Mouse (Mus musculus): ENCODE measurements around the gene Ptprn2. TPM values are rescaled to one million over a fixed set of nuclear protein-coding genes. Genes with fewer than 3 reads are reported as not detected.

Gene Ptprn2
- polyA plus RNA-seq, 1 experiment from 2014 or later = 0.79 TPM

DNA sequence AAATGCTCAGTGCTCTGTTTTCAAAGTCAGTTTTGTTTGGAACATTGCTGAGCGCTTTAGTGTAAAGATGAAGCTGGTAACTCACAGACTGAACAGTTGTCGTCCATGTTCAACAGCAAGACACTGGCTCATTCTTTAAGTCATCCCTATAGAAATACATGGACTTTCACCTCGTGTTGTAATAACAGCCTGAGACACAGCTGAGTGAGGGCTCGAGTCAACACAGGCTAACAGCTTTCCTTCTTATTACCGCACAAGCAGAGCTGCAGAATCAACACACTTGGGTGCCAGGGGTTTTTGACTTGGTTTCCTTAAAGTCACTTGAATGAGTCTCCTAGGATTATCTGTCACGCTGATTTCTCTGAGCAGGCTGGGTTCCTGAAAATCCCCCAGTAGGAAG, 744.8 kb downstream of the Ptprn2 start:
- WGBS = 78% methylated on average over 6 of the region's 6 CpGs
- no peaks in the 10 kb centered on the region for H3K36me3 ChIP-seq (replicated peaks; ENCODE audit: control insufficient read depth, insufficient read depth, low read depth, low read length)

DNA sequence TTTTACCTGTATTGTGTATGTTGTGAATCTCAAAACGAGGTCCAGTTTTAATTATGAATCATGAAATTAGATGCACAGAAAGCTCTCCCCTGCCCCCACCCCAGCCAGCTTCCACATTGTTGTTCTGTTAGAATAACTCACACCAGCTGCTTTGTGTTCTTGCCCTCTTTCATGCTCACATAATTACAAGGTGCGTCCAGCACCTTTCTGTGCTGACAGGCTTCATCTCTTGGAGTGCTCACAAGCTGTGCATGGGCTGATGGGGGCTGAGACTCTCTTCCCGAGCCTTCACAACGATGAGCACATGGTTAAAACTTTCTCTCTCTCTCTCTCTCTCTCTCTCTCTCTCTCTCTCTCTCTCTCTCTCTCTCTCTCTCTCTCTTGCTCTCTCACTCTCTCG, 746.3 kb downstream of the Ptprn2 start:
- no peaks in the 10 kb centered on the region for H3K9me3 ChIP-seq (replicated peaks; ENCODE audit: control insufficient read depth, low read length)
- H3K27ac ChIP-seq (replicated peaks; ENCODE audit: low read depth, low read length) = no peak overlapping the region
- H3K4me2 ChIP-seq (ENCODE audit: low read depth, low read length) = no peak overlapping the region
- no peaks in the 10 kb centered on the region for H3K27me3 ChIP-seq (ENCODE audit: control insufficient read depth, insufficient read depth, low read length)
- H3K9ac ChIP-seq (replicated peaks; ENCODE audit: low read length) = no peak overlapping the region
- no peaks in the 10 kb centered on the region for H3K36me3 ChIP-seq (replicated peaks; ENCODE audit: control insufficient read depth, insufficient read depth, low read depth, low read length)
- H3K4me3 ChIP-seq (ENCODE audit: low read depth, low read length) = no peak overlapping the region
- WGBS = 59% methylated on average over 5 of the region's 5 CpGs
- ATAC-seq (replicated peaks; ENCODE audit: insufficient number of reproducible peaks, low FRiP score, low TSS enrichment, low read depth) (no peak), DNase-seq (ENCODE audit: low spot score) (no peak)
- no peaks in the 10 kb centered on the region for H3K4me1 ChIP-seq (ENCODE audit: control insufficient read depth, insufficient read depth, low read length)

More for the DNA sequence above, 744.8 kb downstream of the Ptprn2 start:
- H3K27me3 ChIP-seq (ENCODE audit: control insufficient read depth, insufficient read depth, low read length) = no peaks in the 10 kb centered on the region
- H3K9me3 ChIP-seq (replicated peaks; ENCODE audit: control insufficient read depth, low read length) = no peaks in the 10 kb centered on the region
- no peaks in the 10 kb centered on the region for H3K4me1 ChIP-seq (ENCODE audit: control insufficient read depth, insufficient read depth, low read length)
- H3K4me2 ChIP-seq (ENCODE audit: low read depth, low read length) = no peak overlapping the region
- ATAC-seq (replicated peaks; ENCODE audit: insufficient number of reproducible peaks, low FRiP score, low TSS enrichment, low read depth) (no peak), DNase-seq (ENCODE audit: low spot score) (no peak)
- H3K9ac ChIP-seq (replicated peaks; ENCODE audit: low read length) = no peak overlapping the region
- no peak overlapping the region for H3K27ac ChIP-seq (replicated peaks; ENCODE audit: low read depth, low read length)
- H3K4me3 ChIP-seq (ENCODE audit: low read depth, low read length) = no peak overlapping the region

DNA sequence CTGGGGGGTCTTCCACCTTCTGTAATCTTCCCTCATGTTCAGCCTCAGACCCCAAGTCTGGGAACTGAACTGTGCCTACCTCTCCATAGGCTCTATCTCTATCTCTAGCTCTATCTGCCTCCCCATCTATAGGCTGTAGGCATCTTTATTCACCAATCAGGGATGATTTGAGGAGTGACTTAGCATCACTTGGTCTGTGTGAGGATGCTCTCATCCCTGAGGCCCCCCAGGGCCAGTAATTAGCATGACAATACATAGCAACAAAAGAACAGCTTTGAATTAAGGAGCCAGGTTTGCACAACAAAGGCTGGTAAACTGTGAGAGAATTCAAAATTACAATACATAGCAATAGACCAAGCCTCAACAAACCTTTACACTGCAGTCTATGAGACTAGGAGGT, 749.6 kb downstream of the Ptprn2 start:
- ATAC-seq (replicated peaks; ENCODE audit: insufficient number of reproducible peaks, low FRiP score, low TSS enrichment, low read depth) (no peak), DNase-seq (ENCODE audit: low spot score) (no peak)
- Histone ChIP-seq H3K4me3 (ENCODE audit: low read depth, low read length) (no peak overlapping the region), H3K27me3 (ENCODE audit: control insufficient read depth, insufficient read depth, low read length) (no peaks in the 10 kb centered on the region), H3K4me1 (ENCODE audit: control insufficient read depth, insufficient read depth, low read length) (no peaks in the 10 kb centered on the region), H3K9ac (replicated peaks; ENCODE audit: low read length) (no peak overlapping the region), H3K9me3 (replicated peaks; ENCODE audit: control insufficient read depth, low read length) (no peaks in the 10 kb centered on the region), H3K36me3 (replicated peaks; ENCODE audit: control insufficient read depth, insufficient read depth, low read depth, low read length) (no peaks in the 10 kb centered on the region), H3K27ac (replicated peaks; ENCODE audit: low read depth, low read length) (no peak overlapping the region), H3K4me2 (ENCODE audit: low read depth, low read length) (no peak overlapping the region)

DNA sequence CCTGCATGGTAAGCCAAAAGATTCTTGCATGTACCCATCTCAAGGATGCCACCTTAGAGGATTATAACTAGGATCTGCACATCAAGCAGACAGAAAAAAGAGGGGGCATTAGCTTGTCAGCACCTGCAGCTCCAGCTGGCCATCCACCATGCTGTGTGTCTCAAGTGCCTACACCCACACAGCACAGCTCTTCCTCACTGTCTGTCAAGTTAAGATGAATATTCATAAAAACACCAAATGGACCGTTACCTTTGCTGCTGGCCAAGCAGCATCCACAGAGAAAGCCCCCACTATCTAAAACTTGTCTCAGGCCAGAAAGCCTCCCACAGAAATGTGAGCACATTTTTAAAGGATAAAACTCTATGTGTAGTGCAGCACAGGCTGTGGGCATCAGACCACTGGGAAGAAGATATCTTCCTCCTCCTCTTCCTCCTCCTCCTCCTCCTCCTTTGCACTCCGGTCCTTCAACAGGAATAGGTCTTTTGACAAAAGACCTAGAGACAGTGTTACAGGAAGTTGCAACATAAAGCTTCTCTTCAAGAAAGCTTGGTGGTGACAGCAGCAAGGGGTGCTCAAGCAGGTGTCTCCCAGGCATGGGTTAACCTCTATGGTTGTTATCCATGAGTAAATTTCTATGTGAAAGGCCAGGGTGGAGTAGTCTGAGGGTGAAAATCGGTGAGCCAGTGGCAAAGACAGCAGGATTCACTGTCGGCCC, 750.7 kb downstream of the Ptprn2 start:
- Histone ChIP-seq H3K36me3 (replicated peaks; ENCODE audit: control insufficient read depth, insufficient read depth, low read depth, low read length) (no peaks in the 10 kb centered on the region), H3K27me3 (ENCODE audit: control insufficient read depth, insufficient read depth, low read length) (no peaks in the 10 kb centered on the region), H3K4me1 (ENCODE audit: control insufficient read depth, insufficient read depth, low read length) (no peaks in the 10 kb centered on the region), H3K27ac (replicated peaks; ENCODE audit: low read depth, low read length) (no peak overlapping the region), H3K4me2 (ENCODE audit: low read depth, low read length) (no peak overlapping the region), H3K9me3 (replicated peaks; ENCODE audit: control insufficient read depth, low read length) (no peaks in the 10 kb centered on the region), H3K4me3 (ENCODE audit: low read depth, low read length) (no peak overlapping the region), H3K9ac (replicated peaks; ENCODE audit: low read length) (no peak overlapping the region)
- 79% methylated on average over 4 of the region's 4 CpGs for WGBS
- no peak for DNase-seq (ENCODE audit: low spot score)
- ATAC-seq (replicated peaks; ENCODE audit: insufficient number of reproducible peaks, low FRiP score, low TSS enrichment, low read depth) = no peak

DNA sequence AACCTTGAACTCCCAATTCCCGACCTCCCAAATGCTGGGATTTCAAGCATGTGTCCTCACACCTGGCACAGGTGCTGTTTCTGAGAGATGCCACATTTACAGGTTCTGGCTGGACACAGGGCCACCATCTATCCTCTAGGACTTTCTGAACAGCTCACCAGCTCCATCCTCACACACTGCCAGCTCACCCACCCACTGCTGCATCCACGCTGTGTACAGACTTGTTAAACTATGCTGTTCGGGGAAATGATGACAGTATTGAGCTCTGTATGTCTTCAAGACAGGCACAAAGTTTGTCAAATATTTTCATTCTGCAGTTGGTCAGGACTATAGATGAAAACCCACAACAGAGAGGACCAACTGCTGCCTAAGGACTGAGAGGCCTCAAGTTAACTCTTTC, 751.5 kb downstream of the Ptprn2 start:
- ATAC-seq (replicated peaks; ENCODE audit: insufficient number of reproducible peaks, low FRiP score, low TSS enrichment, low read depth) (no peak), DNase-seq (ENCODE audit: low spot score) (no peak)
- H3K36me3 ChIP-seq (replicated peaks; ENCODE audit: control insufficient read depth, insufficient read depth, low read depth, low read length) = no peaks in the 10 kb centered on the region
- no peak overlapping the region for H3K4me2 ChIP-seq (ENCODE audit: low read depth, low read length)
- no peak overlapping the region for H3K9ac ChIP-seq (replicated peaks; ENCODE audit: low read length)
- no peaks in the 10 kb centered on the region for H3K27me3 ChIP-seq (ENCODE audit: control insufficient read depth, insufficient read depth, low read length)
- 84% methylated on average over 3 of the region's 3 CpGs for WGBS
- H3K4me1 ChIP-seq (ENCODE audit: control insufficient read depth, insufficient read depth, low read length) = no peaks in the 10 kb centered on the region
- no peak overlapping the region for H3K27ac ChIP-seq (replicated peaks; ENCODE audit: low read depth, low read length)
- H3K9me3 ChIP-seq (replicated peaks; ENCODE audit: control insufficient read depth, low read length) = no peaks in the 10 kb centered on the region
- no peak overlapping the region for H3K4me3 ChIP-seq (ENCODE audit: low read depth, low read length)

DNA sequence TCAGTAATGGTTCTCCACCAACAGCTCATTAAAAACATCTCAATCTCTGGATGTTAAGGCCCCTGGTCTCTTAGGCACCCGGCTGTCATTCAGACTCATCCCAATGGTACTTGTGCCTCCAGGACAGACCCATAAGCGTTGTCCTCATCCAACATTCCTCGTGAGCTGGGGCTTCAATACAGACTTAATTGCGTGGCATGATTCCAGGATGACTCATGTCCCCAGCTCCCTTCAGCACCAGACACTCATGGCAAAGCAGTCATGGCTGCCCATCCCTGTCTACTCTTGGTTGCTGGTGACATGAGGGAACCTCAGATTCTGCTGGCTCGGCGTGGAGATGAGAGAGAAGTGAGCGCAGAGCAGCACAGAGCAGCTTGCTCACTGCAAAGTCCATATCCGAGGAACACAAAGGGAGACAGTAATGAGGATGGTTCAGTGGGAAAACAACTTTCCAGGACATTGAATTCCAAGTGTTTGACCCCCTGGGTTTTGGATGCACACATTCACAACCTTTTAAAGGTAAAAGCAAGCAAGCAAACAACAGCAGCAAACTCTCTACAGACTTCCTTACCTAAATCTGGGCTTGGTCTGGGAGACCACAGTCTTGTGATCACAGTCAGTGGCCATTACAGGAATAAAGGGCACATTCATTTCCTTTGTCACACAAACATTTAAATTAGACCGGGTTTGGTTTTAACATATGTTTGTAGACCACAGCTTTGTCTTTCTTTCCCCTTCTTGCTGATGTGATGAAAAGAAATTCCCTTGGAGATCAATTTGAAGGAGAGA, 754.6 kb downstream of the Ptprn2 start:
- no peaks in the 10 kb centered on the region; the same call in 1 of the 2 replicates for H3K36me3 ChIP-seq (replicated peaks; ENCODE audit: control insufficient read depth, insufficient read depth, low read depth, low read length)
- ATAC-seq (replicated peaks; ENCODE audit: insufficient number of reproducible peaks, low FRiP score, low TSS enrichment, low read depth) = no peak
- H3K4me2 ChIP-seq (ENCODE audit: low read depth, low read length) = no peak overlapping the region
- H3K27me3 ChIP-seq (ENCODE audit: control insufficient read depth, insufficient read depth, low read length) = no peaks in the 10 kb centered on the region
- DNase-seq (ENCODE audit: low spot score) = no peak
- H3K4me1 ChIP-seq (ENCODE audit: control insufficient read depth, insufficient read depth, low read length) = no peaks in the 10 kb centered on the region
- no peak overlapping the region for H3K4me3 ChIP-seq (ENCODE audit: low read depth, low read length)
- 70% methylated on average over 9 of the region's 9 CpGs for WGBS
- H3K27ac ChIP-seq (replicated peaks; ENCODE audit: low read depth, low read length) = no peak overlapping the region
- H3K9ac ChIP-seq (replicated peaks; ENCODE audit: low read length) = no peak overlapping the region
- no peaks in the 10 kb centered on the region for H3K9me3 ChIP-seq (replicated peaks; ENCODE audit: control insufficient read depth, low read length)

DNA sequence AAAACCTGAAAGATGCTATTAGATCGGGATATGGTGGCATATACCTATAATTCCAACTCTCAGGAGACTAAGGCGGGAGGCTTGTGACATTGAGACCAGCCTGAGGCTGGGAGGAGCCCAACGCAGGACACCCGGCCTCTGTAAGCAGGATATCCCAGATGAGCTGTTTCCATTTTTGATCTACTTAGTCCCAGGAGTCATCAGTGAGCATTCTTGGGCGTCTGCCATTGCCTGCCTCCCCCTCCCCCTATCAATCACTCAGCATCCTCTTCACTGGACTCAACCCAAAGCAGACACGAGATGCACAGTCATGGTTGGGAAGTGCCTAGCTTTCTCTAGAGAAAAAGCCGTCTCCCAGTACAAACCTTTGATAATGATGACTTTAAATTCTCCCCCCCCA, 756.7 kb downstream of the Ptprn2 start:
- Histone ChIP-seq H3K9ac (replicated peaks; ENCODE audit: low read length) (no peak overlapping the region), H3K9me3 (replicated peaks; ENCODE audit: control insufficient read depth, low read length) (no peaks in the 10 kb centered on the region), H3K36me3 (replicated peaks; ENCODE audit: control insufficient read depth, insufficient read depth, low read depth, low read length) (no peaks in the 10 kb centered on the region; the same call in 1 of the 2 replicates), H3K4me2 (ENCODE audit: low read depth, low read length) (no peak overlapping the region), H3K27me3 (ENCODE audit: control insufficient read depth, insufficient read depth, low read length) (no peaks in the 10 kb centered on the region), H3K4me1 (ENCODE audit: control insufficient read depth, insufficient read depth, low read length) (no peaks in the 10 kb centered on the region), H3K27ac (replicated peaks; ENCODE audit: low read depth, low read length) (no peak overlapping the region), H3K4me3 (ENCODE audit: low read depth, low read length) (no peak overlapping the region)
- 65% methylated on average over 7 of the region's 7 CpGs for WGBS
- DNase-seq (ENCODE audit: low spot score) (no peak), ATAC-seq (replicated peaks; ENCODE audit: insufficient number of reproducible peaks, low FRiP score, low TSS enrichment, low read depth) (no peak)

DNA sequence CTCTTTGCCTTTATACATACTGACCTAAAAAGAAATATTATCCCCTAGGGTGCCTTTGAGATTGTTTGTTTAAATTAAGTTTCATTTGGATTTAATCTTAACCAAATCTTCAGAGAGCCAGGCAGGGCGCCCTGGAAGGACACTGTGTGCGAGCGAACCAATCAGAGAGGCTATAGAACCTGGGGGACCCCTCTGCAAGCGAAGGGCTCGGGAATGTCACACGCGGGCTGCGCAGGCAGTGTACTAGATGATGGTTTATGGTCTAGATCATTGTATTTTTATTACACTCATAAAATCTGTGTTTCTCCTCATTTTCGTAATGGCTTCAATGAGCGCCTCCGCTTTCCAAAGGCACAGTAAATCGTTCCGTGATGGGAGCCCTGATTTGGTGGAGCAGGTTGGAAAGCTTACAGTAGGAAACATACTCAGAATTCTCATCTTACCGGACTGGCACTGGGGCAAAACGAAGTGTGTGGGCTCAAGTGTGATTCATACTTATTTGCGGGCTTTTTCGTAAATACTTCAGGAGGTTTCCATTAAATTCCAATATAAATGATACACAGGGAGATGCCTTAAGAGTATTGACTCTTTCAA, 760.5 kb downstream of the Ptprn2 start:
- Histone ChIP-seq H3K9ac (replicated peaks; ENCODE audit: low read length) (no peak overlapping the region), H3K4me2 (ENCODE audit: low read depth, low read length) (no peak overlapping the region), H3K27ac (replicated peaks; ENCODE audit: low read depth, low read length) (no peak overlapping the region), H3K27me3 (ENCODE audit: control insufficient read depth, insufficient read depth, low read length) (no peaks in the 10 kb centered on the region), H3K4me1 (ENCODE audit: control insufficient read depth, insufficient read depth, low read length) (no peaks in the 10 kb centered on the region), H3K36me3 (replicated peaks; ENCODE audit: control insufficient read depth, insufficient read depth, low read depth, low read length) (no peaks in the 10 kb centered on the region; the same call in 1 of the 2 replicates), H3K4me3 (ENCODE audit: low read depth, low read length) (no peak overlapping the region), H3K9me3 (replicated peaks; ENCODE audit: control insufficient read depth, low read length) (no peaks in the 10 kb centered on the region)
- DNase-seq (ENCODE audit: low spot score) (no peak), ATAC-seq (replicated peaks; ENCODE audit: insufficient number of reproducible peaks, low FRiP score, low TSS enrichment, low read depth) (no peak)
- 80% methylated on average over 17 of the region's 17 CpGs for WGBS
